Mouse (Mus musculus) megakaryocyte, embryonic 14.5 days (primary cell): ENCODE measurements around the gene 1700016D06Rik.

ENCODE experiments used
- FLI1 ChIP-seq: IDR thresholded peaks from 2 replicates; pipeline ENCODE4 v1.6.1; 2012; ENCODE audit warnings: low read length, inconsistent platforms, mixed read lengths
- GATA1 ChIP-seq: IDR thresholded peaks from 3 replicates; pipeline ENCODE4 v1.6.1; 2012; ENCODE audit warnings: mixed read lengths, low read length, inconsistent platforms, borderline replicate concordance

DNA sequence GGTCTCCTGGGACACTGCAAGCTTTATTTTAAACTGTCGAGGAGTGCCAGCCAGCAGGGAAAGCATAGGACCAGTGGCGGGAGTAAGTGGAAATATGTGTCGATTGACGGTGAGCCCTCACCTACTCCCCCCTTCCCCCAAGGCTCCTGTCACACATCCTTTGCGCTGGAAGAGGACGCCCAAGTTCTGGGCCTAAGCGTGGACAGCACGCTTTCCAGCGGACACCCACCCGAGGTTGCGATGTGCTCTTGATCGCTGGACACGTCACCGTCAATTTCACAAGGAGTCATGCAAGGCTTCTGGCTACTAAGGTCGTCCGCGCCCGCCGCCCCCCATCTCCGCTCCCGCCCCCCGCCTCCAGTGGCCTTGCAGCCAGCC is 26.4 kb upstream of the 1700016D06Rik start:
- TF ChIP-seq FLI1 = no peak
- TF ChIP-seq GATA1 = no peak
